Comparison of ENCODE assay signal across 8 mouse cellular contexts in the genomic region with DNA sequence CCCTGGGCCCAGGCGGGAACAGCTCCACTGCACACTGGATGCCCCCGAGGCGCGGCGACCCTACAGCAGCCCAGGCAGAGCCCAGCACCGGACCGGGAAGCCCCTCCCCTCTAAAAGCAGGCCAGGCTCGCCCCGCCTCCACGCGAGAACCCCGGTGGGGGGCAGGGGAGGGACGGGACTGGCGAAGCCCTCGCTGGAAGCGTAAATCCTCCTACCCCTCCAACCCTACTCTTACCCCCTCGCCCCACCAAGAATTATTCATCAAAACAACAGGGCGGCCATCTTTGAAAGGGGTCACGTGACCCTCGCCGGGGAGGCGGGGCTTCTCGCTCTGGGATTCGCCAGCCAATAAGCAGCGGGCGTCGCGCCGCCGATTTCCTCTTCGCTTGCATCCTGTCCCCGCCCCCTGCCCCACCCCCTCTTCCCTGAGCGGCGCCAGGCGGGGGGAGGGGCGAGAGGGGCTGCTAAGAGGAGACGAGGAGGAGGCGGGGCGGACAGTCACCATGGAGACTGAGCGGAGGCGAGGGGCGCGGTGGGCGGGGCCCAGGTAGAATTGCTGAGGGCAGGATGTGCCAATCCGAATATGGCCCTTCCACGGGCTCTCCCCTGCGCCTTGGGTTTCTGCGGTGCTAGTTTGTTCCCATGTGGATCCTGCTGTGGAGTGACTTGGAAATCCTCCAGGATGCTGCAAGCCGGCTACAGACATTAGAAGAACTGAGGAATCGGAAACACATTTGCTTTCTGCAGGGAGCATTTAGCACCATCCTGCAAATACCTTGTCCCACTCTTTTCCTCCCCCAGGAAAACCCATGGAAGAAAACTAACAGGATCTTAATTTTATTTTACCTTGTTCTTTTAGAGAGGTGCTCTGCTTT. TPM values are rescaled to one million over a fixed set of nuclear protein-coding genes. Genes with fewer than 3 reads are reported as not detected.
DNase-seq lines count a peak whose midpoint lies in the region; ATAC-seq and TF ChIP-seq lines count a peak whose summit lies in the region.

A gene (minus strand): TSS at position 425 of the 875 bp plus-strand sequence.

- 0 out of 4 replicates have a peak, but pooled peaks of 1 of the 2 experiments have one; percentile 6 for TF ChIP-seq EP300 in MEL (IDR thresholded peaks at IDR 0.05; ENCODE audit: low read depth in 1 of 2, low read length in 2 of 2)

- peak; percentile 70 to 77; a peak in 3 of 4 replicates for TF ChIP-seq POLR2A in MEL (IDR thresholded peaks at IDR 0.05; ENCODE audit: control insufficient read depth in 1 of 2, insufficient read depth in 1 of 2, low read depth in 1 of 2, low read length in 2 of 2, poor library complexity in 1 of 2)
- peak; percentile 52; the same call in 1 of the 2 replicates for TF ChIP-seq POLR2A in cerebellum, adult 2 months (IDR thresholded peaks at IDR 0.05; ENCODE audit: borderline replicate concordance, insufficient read depth, low read length)

- H3K4me1 ChIP-seq in MEL (ENCODE audit: control insufficient read depth in 1 of 2, insufficient read depth in 2 of 2, low read length in 2 of 2), result peaks cover 7 to 13% of the 10 kb centered on the region in 2 experiments
- H3K4me1 ChIP-seq in cerebellum, adult 2 months (ENCODE audit: control insufficient read depth, insufficient read depth, low read length), result peaks cover 17% of the 10 kb centered on the region
- peaks cover 5% of the 10 kb centered on the region; the same call in 1 of the 2 replicates for H3K4me1 ChIP-seq in lung, embryonic 16.5 days (replicated peaks; ENCODE audit: control insufficient read depth, insufficient read depth, low read length)

- TF ChIP-seq RAD21 in MEL (IDR thresholded peaks at IDR 0.05; ENCODE audit: low read depth, low read length), result no peak

- no peaks in the 10 kb centered on the region for H3K9me3 ChIP-seq in MEL (replicated peaks; ENCODE audit: insufficient read depth, low read length)
- no peaks in the 10 kb centered on the region for H3K9me3 ChIP-seq in lung, embryonic 16.5 days (ENCODE audit: control insufficient read depth, low read length)

- H3K9ac ChIP-seq in MEL (ENCODE audit: control insufficient read depth, low read depth, low read length, poor library complexity, severe bottlenecking), result peak within 1 kb of the TSS; percentile 95
- H3K9ac ChIP-seq in lung, embryonic 16.5 days (ENCODE audit: low read length), result peak within 1 kb of the TSS; percentile 95

- WGBS in cerebellum, adult 2 months, result under 1% methylated on average over 50 of the region's 50 CpGs
- WGBS in lung, embryonic 16.5 days, result under 1% methylated on average over 44 of the region's 50 CpGs

- peak; percentile 98 for DNase-seq in MEL (ENCODE audit: low read depth, low spot score)
- peak; percentile 96 to 97 for DNase-seq in cerebellum, adult 2 months
- peak; percentile 98 for DNase-seq in forelimb bud, embryonic 11.5 days (ENCODE audit: low read depth, low spot score)
- DNase-seq in layer of hippocampus, adult 9-10 months (ENCODE audit: low spot score), result peak; percentile 96
- peak; percentile 87 for DNase-seq in ovary, postnatal 10 days (ENCODE audit: low spot score)
- DNase-seq in thymus, postnatal 10 days (ENCODE audit: low spot score in 2 of 2), result peak; percentile 99 to 100

- TF ChIP-seq CTCF in MEL (IDR thresholded peaks at IDR 0.05 in 2 of 3, conservative IDR thresholded peaks at IDR 0.05 in 1 of 3; ENCODE audit: control insufficient read depth in 1 of 3, insufficient read depth in 1 of 3, low read depth in 2 of 3, low read length in 3 of 3, poor library complexity in 1 of 3, severe bottlenecking in 1 of 3), result no peak
- no peak for TF ChIP-seq CTCF in cerebellum, adult 2 months (IDR thresholded peaks at IDR 0.05; ENCODE audit: borderline replicate concordance, insufficient read depth, low read depth, low read length)

- H3K79me2 ChIP-seq in MEL (ENCODE audit: control insufficient read depth, insufficient read depth, low read length, poor library complexity), result peaks cover 38% of the 10 kb centered on the region

- H3K27ac ChIP-seq in MEL (ENCODE audit: control insufficient read depth, low read depth, low read length), result peak within 1 kb of the TSS; percentile 94
- peak within 1 kb of the TSS; percentile 90 for H3K27ac ChIP-seq in cerebellum, adult 2 months (ENCODE audit: insufficient read depth, low read length)
- peak within 1 kb of the TSS; percentile 99 for H3K27ac ChIP-seq in lung, embryonic 16.5 days (ENCODE audit: low read length)

- H3K4me2 ChIP-seq in lung, embryonic 16.5 days (ENCODE audit: low read depth, low read length), result peak within 1 kb of the TSS; percentile 91

- H3K4me3 ChIP-seq in MEL (ENCODE audit: control insufficient read depth in 1 of 2, insufficient read depth in 1 of 2, low read depth in 2 of 2, low read length in 2 of 2), result peak within 1 kb of the TSS; percentile 83 to 85
- peak within 1 kb of the TSS; percentile 93 for H3K4me3 ChIP-seq in cerebellum, adult 2 months (replicated peaks; ENCODE audit: insufficient read depth, low read depth, low read length)
- peak within 1 kb of the TSS; percentile 95 for H3K4me3 ChIP-seq in lung, embryonic 16.5 days (ENCODE audit: low read length)

- peak; percentile 80 to 93 for ATAC-seq in hematopoietic stem cell, adult 5-6 weeks (replicated peaks in 1 of 2; ENCODE audit: insufficient read depth in 1 of 2, low FRiP score in 2 of 2, low TSS enrichment in 1 of 2, low read depth in 1 of 2, poor library complexity in 2 of 2, severe bottlenecking in 2 of 2)
- peak; percentile 94 for ATAC-seq in lung, embryonic 16.5 days (ENCODE audit: low read depth)

- peaks cover 0 to 15% of the 10 kb centered on the region in 2 experiments; a peak in 2 of 4 replicates for H3K36me3 ChIP-seq in MEL (ENCODE audit: control insufficient read depth in 1 of 2, insufficient read depth in 2 of 2, low read length in 2 of 2)
- no peaks in the 10 kb centered on the region for H3K36me3 ChIP-seq in lung, embryonic 16.5 days (ENCODE audit: control insufficient read depth, insufficient read depth, low read length)

- no peaks in the 10 kb centered on the region for H3K27me3 ChIP-seq in MEL (ENCODE audit: control insufficient read depth in 1 of 2, insufficient read depth in 2 of 2, low read length in 2 of 2)
- no peaks in the 10 kb centered on the region for H3K27me3 ChIP-seq in cerebellum, adult 2 months (ENCODE audit: control insufficient read depth, insufficient read depth, low read length)
- no peaks in the 10 kb centered on the region for H3K27me3 ChIP-seq in lung, embryonic 16.5 days (ENCODE audit: control insufficient read depth, insufficient read depth, low read depth, low read length)

TF ChIP-seq in MEL, 35 proteins besides CTCF, POLR2A, EP300 and RAD21:
- TF ChIP-seq MAX (IDR thresholded peaks at IDR 0.05; ENCODE audit: low read length) (peak; percentile 78), NELFE (IDR thresholded peaks at IDR 0.05; ENCODE audit: low read depth, low read length) (peak; percentile 66), JUND (IDR thresholded peaks at IDR 0.05; ENCODE audit: low read depth, low read length) (no peak), TCF12 (IDR thresholded peaks at IDR 0.05; ENCODE audit: low read depth, low read length) (peak; percentile 68), TBP (IDR thresholded peaks at IDR 0.05; ENCODE audit: low read depth, low read length) (peak; percentile 86), MEF2A (IDR thresholded peaks at IDR 0.05; ENCODE audit: extremely low read depth, insufficient replicate concordance, low read depth, low read length, poor library complexity, severe bottlenecking) (no peak), HCFC1 (IDR thresholded peaks at IDR 0.05; ENCODE audit: low read depth, low read length) (peak; percentile 80), ETS1 (IDR thresholded peaks at IDR 0.05; ENCODE audit: low read depth, low read length) (peak; percentile 42; the same call in 1 of the 2 replicates), KAT2A (conservative IDR thresholded peaks at IDR 0.05; ENCODE audit: low read depth, low read length) (no peak; the same call in 1 of the 2 replicates), BHLHE40 (IDR thresholded peaks at IDR 0.05; ENCODE audit: borderline replicate concordance, low read depth, low read length) (peak; percentile 89), USF2 (IDR thresholded peaks at IDR 0.05; ENCODE audit: borderline replicate concordance in 1 of 2, insufficient read depth in 1 of 2, low read depth in 1 of 2, low read length in 2 of 2) (peak; percentile 80 to 90), CHD2 (IDR thresholded peaks at IDR 0.05; ENCODE audit: low read length) (peak; percentile 59), SMC3 (IDR thresholded peaks at IDR 0.05; ENCODE audit: low read depth, low read length) (no peak), RCOR1 (IDR thresholded peaks at IDR 0.05; ENCODE audit: low read depth, low read length) (no peak; the same call in 1 of the 2 replicates), NRF1 (IDR thresholded peaks at IDR 0.05; ENCODE audit: insufficient read depth, low read depth, low read length, poor library complexity, severe bottlenecking) (no peak), USF1 (IDR thresholded peaks at IDR 0.05; ENCODE audit: low read depth, low read length) (peak; percentile 98), ZKSCAN1 (IDR thresholded peaks at IDR 0.05; ENCODE audit: low read depth, low read length) (no peak), MXI1 (IDR thresholded peaks at IDR 0.05; ENCODE audit: low read depth, low read length) (peak; percentile 57; the same call in 1 of the 2 replicates), SIN3A (IDR thresholded peaks at IDR 0.05; ENCODE audit: low read length) (peak; percentile 83), TAL1 (IDR thresholded peaks at IDR 0.05; ENCODE audit: low read length) (no peak), MAZ (IDR thresholded peaks at IDR 0.05; ENCODE audit: low read depth, low read length) (peak; percentile 82; the same call in 1 of the 2 replicates)

RNA-seq across cellular contexts. Expression of the gene that starts here (rescaled TPM):
- 28.4 and 39.0 TPM in 2 replicates for total RNA-seq in MEL (2012; rRNA removed)
- 100 to 1,000 TPM in 1 of 2 experiments, 10 to 100 TPM in 1; 71.0 to 104 TPM for polyA plus RNA-seq in MEL (2012; ENCODE audit: insufficient read depth in 1 of 2, insufficient read length in 2 of 2, low read depth in 1 of 2, low replicate concordance in 2 of 2, missing spikeins in 1 of 2)
- 123 and 132 TPM in 2 replicates for polyA plus RNA-seq in cerebellum, adult 2 months (2012; rRNA removed)
- 37.1 and 43.7 TPM in 2 replicates for total RNA-seq in hematopoietic stem cell, adult 5-6 weeks (2017)
- 30.9 and 33.8 TPM in 2 replicates for polyA plus RNA-seq in lung, embryonic 16.5 days (2015; fragmentation: Nextera tagmentation; extraction: Ambion mirVana)

Comparison
In these comparisons a context has a peak if more than half of its experiments do, and no peak if none do; other contexts are left out.
1. Peak in every context shown above with its lines: DNase-seq, ATAC-seq, H3K4me3 ChIP-seq and H3K27ac ChIP-seq.